ENCODE assay signal across 7 mouse cellular contexts in the genomic region with DNA sequence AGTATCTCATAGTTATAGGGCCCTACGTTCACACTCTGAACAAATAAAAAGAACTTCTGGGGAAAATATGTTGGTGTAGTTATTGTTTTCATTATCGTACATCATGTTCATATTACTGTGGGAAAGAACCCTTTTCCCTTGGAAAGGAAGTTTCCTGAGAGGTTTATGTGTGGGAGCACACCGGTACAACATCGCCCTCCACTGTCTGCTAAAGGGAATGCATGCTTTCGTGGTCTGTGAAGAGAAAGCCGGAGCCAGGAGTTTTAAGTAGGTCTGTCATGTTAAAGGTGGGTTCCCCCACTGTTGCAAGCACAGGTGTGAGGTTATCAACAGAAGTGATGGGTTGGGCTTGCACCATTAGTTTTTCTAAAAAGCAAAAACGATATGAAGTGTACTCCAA.
A peak's percentile ranks its signal among the peaks of the same experiment; 100 is the strongest.
DNase-seq lines count a peak whose midpoint lies in the region; ATAC-seq and TF ChIP-seq lines count a peak whose summit lies in the region.

No protein-coding gene starts in this region.

- H3K36me3 ChIP-seq in E14TG2a.4 (ENCODE audit: insufficient read depth, low read length) = no peaks in the 10 kb centered on the region
- no peaks in the 10 kb centered on the region for H3K36me3 ChIP-seq in liver, embryonic 14.5 days (replicated peaks; ENCODE audit: control insufficient read depth, insufficient read depth, low read depth)
- H3K36me3 ChIP-seq in small intestine, adult 2 months (ENCODE audit: control insufficient read depth, insufficient read depth, low read length) = no peaks in the 10 kb centered on the region

- TF ChIP-seq CTCF in E14TG2a.4 (conservative IDR thresholded peaks at IDR 0.05; ENCODE audit: low read length) = peak; percentile 63
- TF ChIP-seq CTCF in liver, embryonic 14.5 days (IDR thresholded peaks at IDR 0.05; ENCODE audit: low read depth) = peak; percentile 46
- peak; percentile 41; the same call in 1 of the 2 replicates for TF ChIP-seq CTCF in small intestine, adult 2 months (IDR thresholded peaks at IDR 0.05; ENCODE audit: extremely low read depth, insufficient read length, insufficient replicate concordance, low read depth, low read length)

- TF ChIP-seq EP300 in liver, embryonic 14.5 days (IDR thresholded peaks at IDR 0.05; ENCODE audit: low read depth) = no peak

- DNase-seq in A20 (ENCODE audit: low read depth, low spot score) = peak; percentile 26
- DNase-seq in cerebellum, adult 9-10 months = peak; percentile 24
- DNase-seq in gastrocnemius, postnatal 10 days = peak; percentile 68
- DNase-seq in kidney, postnatal 25 days = peak; percentile 68 to 80
- no peak for DNase-seq in liver, embryonic 14.5 days (ENCODE audit: low read depth in 3 of 3, low spot score in 3 of 3)

- no peak overlapping the region for H3K9ac ChIP-seq in liver, embryonic 14.5 days (replicated peaks)

- H3K4me1 ChIP-seq in E14TG2a.4 (replicated peaks; ENCODE audit: low read depth, low read length) = no peaks in the 10 kb centered on the region
- peaks cover 0 to 2% of the 10 kb centered on the region in 2 experiments; a peak in 1 of 4 replicates for H3K4me1 ChIP-seq in liver, embryonic 14.5 days (replicated peaks; ENCODE audit: control insufficient read depth in 2 of 2, insufficient read depth in 2 of 2, low read length in 1 of 2)
- H3K4me1 ChIP-seq in small intestine, adult 2 months (ENCODE audit: control insufficient read depth, insufficient read depth, insufficient read length, low read length) = no peaks in the 10 kb centered on the region

- no peak for TF ChIP-seq POLR2A in small intestine, adult 2 months (IDR thresholded peaks at IDR 0.05; ENCODE audit: low read depth, low read length)

- H3K9me3 ChIP-seq in E14TG2a.4 (ENCODE audit: low read length) = peaks cover 9% of the 10 kb centered on the region
- H3K9me3 ChIP-seq in liver, embryonic 14.5 days (ENCODE audit: control insufficient read depth, low read length) = no peaks in the 10 kb centered on the region

- no peak overlapping the region for H3K27ac ChIP-seq in liver, embryonic 14.5 days
- H3K27ac ChIP-seq in small intestine, adult 2 months (ENCODE audit: insufficient read depth, low read depth, low read length) = no peak overlapping the region

- no peak overlapping the region for H3K4me3 ChIP-seq in E14TG2a.4 (replicated peaks; ENCODE audit: low read length)
- H3K4me3 ChIP-seq in liver, embryonic 14.5 days (ENCODE audit: insufficient read depth in 1 of 2, low read depth in 2 of 2, low read length in 2 of 2) = no peak overlapping the region
- no peak overlapping the region for H3K4me3 ChIP-seq in small intestine, adult 2 months (ENCODE audit: low read depth, low read length)

- no peaks in the 10 kb centered on the region; the same call in 1 of the 2 replicates for H3K27me3 ChIP-seq in E14TG2a.4 (ENCODE audit: insufficient read depth, low read length)
- H3K27me3 ChIP-seq in liver, embryonic 14.5 days (ENCODE audit: control insufficient read depth, insufficient read depth, low read length) = no peaks in the 10 kb centered on the region
- H3K27me3 ChIP-seq in small intestine, adult 2 months (ENCODE audit: control insufficient read depth, insufficient read depth, low read length) = 0 out of 2 replicates have a peak, but pooled peaks cover 3% of the 10 kb centered on the region

- ATAC-seq in liver, embryonic 14.5 days (ENCODE audit: insufficient read depth) = no peak

- H3K4me2 ChIP-seq in liver, embryonic 14.5 days (ENCODE audit: low read depth) = no peak overlapping the region

- 29% methylated on average over 7 of the region's 7 CpGs for WGBS in liver, embryonic 14.5 days (ENCODE audit: insufficient replicate concordance)
- WGBS in small intestine, adult 2 months = 13% methylated on average over 7 of the region's 7 CpGs

Comparison
In these comparisons a context has a peak if more than half of its experiments do, and no peak if none do; other contexts are left out.
1. DNase-seq: peak in A20 (single experiment), cerebellum, adult 9-10 months (single experiment), gastrocnemius, postnatal 10 days (single experiment) and kidney, postnatal 25 days (2 of 2); none in liver, embryonic 14.5 days (0 of 3).
2. Peak in every context shown above with its lines, with median percentiles within 50 percentile points of each other: CTCF ChIP-seq.